Mouse (Mus musculus) small intestine, adult 2 months (tissue): Measurements from ENCODE around the gene Cwc22. TPM values are rescaled to one million over a fixed set of nuclear protein-coding genes. Genes with fewer than 3 reads are reported as not detected.

ENCODE experiments used
- H3K27ac ChIP-seq: fragments of 200-500 bp; 2 replicates; pipeline ENCODE4 v1.5.1; 2012; ENCODE audit warnings: low read depth, low read length, control low read depth, inconsistent platforms; ENCODE audit not compliant: insufficient read depth
- H3K27me3 ChIP-seq: fragments of 200-500 bp; 2 replicates; pipeline ENCODE4 v1.6.1; 2012; ENCODE audit warnings: mild to moderate bottlenecking, moderate library complexity, low read length, inconsistent platforms; ENCODE audit not compliant: control insufficient read depth, insufficient read depth
- H3K36me3 ChIP-seq: fragments of 200-500 bp; 2 replicates; pipeline ENCODE4 v1.6.1; 2012; ENCODE audit warnings: mild to moderate bottlenecking, low read length, control low read depth, inconsistent platforms; ENCODE audit not compliant: control insufficient read depth, insufficient read depth
- H3K4me1 ChIP-seq: fragments of 200-500 bp; 2 replicates; pipeline ENCODE4 v1.6.1; 2012; ENCODE audit warnings: low read length, inconsistent platforms, mixed read lengths; ENCODE audit not compliant: control insufficient read depth, insufficient read depth, insufficient read length
- H3K4me3 ChIP-seq: fragments of 200-500 bp; 2 replicates; pipeline ENCODE4 v1.5.1; 2012; ENCODE audit warnings: low read depth, mild to moderate bottlenecking, control low read depth, inconsistent platforms, low read length, moderate library complexity
- CTCF ChIP-seq: fragments of 200-500 bp; IDR thresholded peaks from 2 replicates; pipeline ENCODE4 v1.5.1; 2012; ENCODE audit warnings: low read depth, mild to moderate bottlenecking, control low read depth, inconsistent platforms, low read length, moderate library complexity, mixed read lengths; ENCODE audit not compliant: insufficient replicate concordance, insufficient read length; ENCODE audit errors: extremely low read depth
- POLR2A ChIP-seq: fragments of 200-500 bp; IDR thresholded peaks from 2 replicates; pipeline ENCODE4 v1.6.1; 2012; ENCODE audit warnings: low read depth, mild to moderate bottlenecking, control low read depth, inconsistent platforms, low read length, moderate library complexity
- WGBS: fragments of 180-500 bp; shearing (Covaris S2); methylation state at CpG from one replicate; pipeline ENCODE4 v1.1.7; 2018; 5-methylcytosine and 5-hydroxymethylcytosine counted together
- polyA plus RNA-seq: library from polyadenylated mRNA; depleted of rRNA; stranded (reverse); fragments of >200 nt; gene quantifications from 2 replicates; pipeline ENCODE4 v1.2.3, GENCODE M21; 2012

Cwc22 gene
- polyA plus RNA-seq, 1 experiment = 0.91 TPM

- Histone ChIP-seq H3K4me3 (no peak overlapping the region), H3K4me1 (no peaks in the 10 kb centered on the region), H3K36me3 (no peaks in the 10 kb centered on the region), H3K27me3 (no peaks in the 10 kb centered on the region), H3K27ac (no peak overlapping the region)
- WGBS = 84% methylated on average over 2 of the region's 2 CpGs
- TF ChIP-seq POLR2A = no peak
- TF ChIP-seq CTCF = no peak
Observed at GRCm38 (mm10) chr2:77948921-77949320, 2.7 kb upstream of the Cwc22 start.

GRCm38 (mm10) chr2:77948126-77948525, 2.0 kb upstream of the Cwc22 start:
- H3K4me1 ChIP-seq = no peaks in the 10 kb centered on the region
- no peaks in the 10 kb centered on the region for H3K36me3 ChIP-seq
- H3K4me3 ChIP-seq = no peak overlapping the region
- no peak overlapping the region for H3K27ac ChIP-seq
- TF ChIP-seq CTCF (no peak), POLR2A (no peak)
- WGBS = 82% methylated on average over 1 of the region's 1 CpGs
- no peaks in the 10 kb centered on the region for H3K27me3 ChIP-seq

- H3K4me1 ChIP-seq = no peaks in the 10 kb centered on the region
- WGBS = 66% methylated on average over 3 of the region's 3 CpGs
- no peak overlapping the region for H3K4me3 ChIP-seq
- H3K27me3 ChIP-seq = no peaks in the 10 kb centered on the region
- no peak for TF ChIP-seq POLR2A
- TF ChIP-seq CTCF = no peak
- H3K27ac ChIP-seq = no peak overlapping the region
- H3K36me3 ChIP-seq = no peaks in the 10 kb centered on the region
Observed at GRCm38 (mm10) chr2:77947161-77947870, 1.1 kb upstream of the Cwc22 start.

GRCm38 (mm10) chr2:77944860-77945595, 1.1 kb downstream of the Cwc22 start:
- H3K27me3 ChIP-seq = no peaks in the 10 kb centered on the region
- no peaks in the 10 kb centered on the region for H3K36me3 ChIP-seq
- H3K4me1 ChIP-seq = no peaks in the 10 kb centered on the region
- H3K27ac ChIP-seq = no peak overlapping the region
- TF ChIP-seq POLR2A (no peak), CTCF (no peak)
- 28% methylated on average over 8 of the region's 8 CpGs for WGBS
- H3K4me3 ChIP-seq = peak overlapping the region; percentile 87

GRCm38 (mm10) chr2:77944281-77944680, 1.9 kb downstream of the Cwc22 start:
- Histone ChIP-seq H3K36me3 (0 out of 2 replicates have a peak, but pooled peaks cover 2% of the 10 kb centered on the region), H3K4me1 (no peaks in the 10 kb centered on the region), H3K27me3 (no peaks in the 10 kb centered on the region), H3K4me3 (no peak overlapping the region), H3K27ac (no peak overlapping the region)
- TF ChIP-seq POLR2A = no peak
- TF ChIP-seq CTCF = no peak
- 91% methylated on average over 5 of the region's 5 CpGs for WGBS

- Histone ChIP-seq H3K27me3 (no peaks in the 10 kb centered on the region), H3K4me1 (no peaks in the 10 kb centered on the region), H3K4me3 (no peak overlapping the region), H3K36me3 (peaks cover 3% of the 10 kb centered on the region), H3K27ac (no peak overlapping the region)
- TF ChIP-seq POLR2A = no peak
- no peak for TF ChIP-seq CTCF
- 85% methylated on average over 2 of the region's 2 CpGs for WGBS
Observed at GRCm38 (mm10) chr2:77941944-77942343, 4.2 kb downstream of the Cwc22 start.

GRCm38 (mm10) chr2:77938317-77938716, 7.9 kb downstream of the Cwc22 start:
- Histone ChIP-seq H3K36me3 (peaks cover 23% of the 10 kb centered on the region), H3K27ac (no peak overlapping the region), H3K4me1 (no peaks in the 10 kb centered on the region), H3K27me3 (no peaks in the 10 kb centered on the region), H3K4me3 (no peak overlapping the region)
- TF ChIP-seq CTCF (no peak), POLR2A (no peak)
- 88% methylated on average over 4 of the region's 4 CpGs for WGBS
